Mouse (Mus musculus) midbrain, postnatal 0 days (tissue): ENCODE measurements around the gene Tcp10c. TPM values are rescaled to one million over a fixed set of nuclear protein-coding genes. Genes with fewer than 3 reads are reported as not detected.
"Not testable (repeated sequence)": the region's sequence is repeated elsewhere in the genome, so short reads cannot be mapped to it uniquely, and the experiment has no call there.

Experiments used
- ATAC-seq: fragments of 200-750 bp; cut with Nextera tagmentation; 2 replicates; pipeline ENCODE4 v1.8.0; 2017; ENCODE audit warnings: moderate number of reproducible peaks, mild to moderate bottlenecking, moderate TSS enrichment, moderate library complexity; ENCODE audit not compliant: low FRiP score
- DNase-seq: peaks from one replicate; pipeline ENCODE4 v3.0.0-alpha.2; 2015; ENCODE audit warnings: low spot score
- H3K27ac ChIP-seq: fragments of 300-500 bp; sonication (generic); 2 replicates; pipeline ENCODE4 v1.5.1; 2014; ENCODE audit warnings: low read depth, mild to moderate bottlenecking, low read length, mixed read lengths
- H3K27me3 ChIP-seq: fragments of 300-500 bp; sonication (generic); 2 replicates; pipeline ENCODE4 v1.6.1; 2014; ENCODE audit warnings: low read length, control low read depth, mixed read lengths; ENCODE audit not compliant: insufficient read depth
- H3K36me3 ChIP-seq: fragments of 300-500 bp; sonication (generic); 2 replicates; pipeline ENCODE4 v1.6.1; 2014; ENCODE audit warnings: low read length, control low read depth, mixed read lengths; ENCODE audit not compliant: insufficient read depth
- H3K4me1 ChIP-seq: fragments of 300-500 bp; sonication (generic); 2 replicates; pipeline ENCODE4 v1.6.1; 2014; ENCODE audit warnings: mild to moderate bottlenecking, control low read depth, antibody characterized with exemption, low read length, mixed read lengths; ENCODE audit not compliant: insufficient read depth
- H3K4me2 ChIP-seq: fragments of 300-500 bp; sonication (generic); 2 replicates; pipeline ENCODE4 v1.6.1; 2014; ENCODE audit warnings: low read depth, mild to moderate bottlenecking, low read length, mixed read lengths; ENCODE audit not compliant: poor library complexity, severe bottlenecking
- H3K4me3 ChIP-seq: fragments of 300-500 bp; sonication (generic); 2 replicates; pipeline ENCODE4 v1.5.1; 2014; ENCODE audit warnings: low read depth, mild to moderate bottlenecking, low read length, moderate library complexity
- H3K9ac ChIP-seq: fragments of 300-500 bp; sonication (generic); replicated peaks from 2 replicates; pipeline ENCODE4 v1.6.1; 2014; ENCODE audit warnings: mild to moderate bottlenecking, low read length, moderate library complexity, mixed read lengths; ENCODE audit not compliant: poor library complexity, severe bottlenecking
- H3K9me3 ChIP-seq: fragments of 300-500 bp; sonication (generic); 2 replicates; pipeline ENCODE4 v1.6.1; 2016; ENCODE audit warnings: low read length, control low read depth
- whole genome bisulfite sequencing: fragments of 180-500 bp; shearing (Covaris S2); extraction: QIAGEN DNeasy Blood & Tissue Kit; methylation state at CpG from one replicate; pipeline ENCODE4 v1.1.7; 2014; 5-methylcytosine and 5-hydroxymethylcytosine counted together
- polyA plus RNA-seq: library from polyadenylated mRNA; unstranded; fragments of >200 nt; fragmentation: Nextera tagmentation; extraction: Ambion mirVana; gene quantifications from 2 replicates; pipeline ENCODE4 v1.2.1, GENCODE M21; 2015
- total RNA-seq: library from RNA; depleted of rRNA; stranded (reverse); fragments of >200 nt; gene quantifications from 2 replicates; pipeline ENCODE4 v1.2.3, GENCODE M21; 2014

Gene Tcp10c
- total and polyA plus RNA-seq, 2 experiments from 2014 or later, result not detected

- not testable (repeated sequence) for H3K9ac ChIP-seq, H3K4me3 ChIP-seq, H3K9me3 ChIP-seq, H3K27ac ChIP-seq, H3K27me3 ChIP-seq, H3K4me2 ChIP-seq, H3K4me1 ChIP-seq, ATAC-seq, DNase-seq, H3K36me3 ChIP-seq
- WGBS, result 94% methylated on average over 9 of the region's 9 CpGs
Observed at GRCm38 (mm10) chr17:13367181-13367580, 12.8 kb downstream of the Tcp10c start.

GRCm38 (mm10) chr17:13368658-13369057 is 14.3 kb downstream of the Tcp10c start:
- not testable (repeated sequence) for H3K4me2 ChIP-seq, H3K27me3 ChIP-seq, ATAC-seq, H3K9ac ChIP-seq, H3K36me3 ChIP-seq, H3K4me3 ChIP-seq, DNase-seq, H3K4me1 ChIP-seq, H3K27ac ChIP-seq, H3K9me3 ChIP-seq
- whole genome bisulfite sequencing, result 90% methylated on average over 7 of the region's 7 CpGs

GRCm38 (mm10) chr17:13370746-13371145 is 16.4 kb downstream of the Tcp10c start:
- H3K4me1 ChIP-seq, H3K4me2 ChIP-seq, DNase-seq, H3K9me3 ChIP-seq, H3K27ac ChIP-seq, ATAC-seq, H3K9ac ChIP-seq, H3K27me3 ChIP-seq, H3K36me3 ChIP-seq, H3K4me3 ChIP-seq: not testable (repeated sequence)
- WGBS, result 74% methylated on average over 3 of the region's 6 CpGs

- H3K4me1 ChIP-seq, H3K9ac ChIP-seq, H3K27ac ChIP-seq, H3K4me2 ChIP-seq, ATAC-seq, H3K9me3 ChIP-seq, H3K36me3 ChIP-seq, H3K27me3 ChIP-seq, H3K4me3 ChIP-seq, DNase-seq: not testable (repeated sequence)
- WGBS, result 82% methylated on average over 3 of the region's 3 CpGs
Observed at GRCm38 (mm10) chr17:13378341-13378740, 24.0 kb downstream of the Tcp10c start.

- not testable (repeated sequence) for H3K9ac ChIP-seq, H3K27me3 ChIP-seq, H3K4me2 ChIP-seq, H3K27ac ChIP-seq, DNase-seq, H3K9me3 ChIP-seq, ATAC-seq, H3K4me3 ChIP-seq, H3K36me3 ChIP-seq, H3K4me1 ChIP-seq
- WGBS, result 70% methylated on average over 5 of the region's 7 CpGs
Observed at GRCm38 (mm10) chr17:13379951-13380615, 25.7 kb downstream of the Tcp10c start.

GRCm38 (mm10) chr17:13381286-13381685 is 26.9 kb downstream of the Tcp10c start:
- H3K9ac ChIP-seq, H3K27ac ChIP-seq, H3K4me1 ChIP-seq, DNase-seq, H3K9me3 ChIP-seq, H3K36me3 ChIP-seq, H3K27me3 ChIP-seq, H3K4me3 ChIP-seq, ATAC-seq, H3K4me2 ChIP-seq: not testable (repeated sequence)
- WGBS, result 94% methylated on average over 2 of the region's 2 CpGs

GRCm38 (mm10) chr17:13391020-13391419 is 36.6 kb downstream of the Tcp10c start:
- H3K36me3 ChIP-seq, H3K27ac ChIP-seq, H3K4me1 ChIP-seq, H3K9ac ChIP-seq, DNase-seq, H3K4me3 ChIP-seq, H3K4me2 ChIP-seq, H3K9me3 ChIP-seq, H3K27me3 ChIP-seq: not testable (repeated sequence)
- peak; percentile 68; the same call in 1 of the 2 replicates for ATAC-seq
- WGBS, result no CpG with 5 or more reads among the region's 4 CpGs

- 87% methylated on average over 4 of the region's 5 CpGs for WGBS
- not testable (repeated sequence) for H3K4me3 ChIP-seq, H3K9ac ChIP-seq, H3K9me3 ChIP-seq, DNase-seq, H3K27ac ChIP-seq, H3K27me3 ChIP-seq, H3K36me3 ChIP-seq, H3K4me1 ChIP-seq, H3K4me2 ChIP-seq, ATAC-seq
Observed at GRCm38 (mm10) chr17:13399961-13400360, 45.6 kb downstream of the Tcp10c start.

GRCm38 (mm10) chr17:13402118-13402517 is 47.7 kb downstream of the Tcp10c start:
- not testable (repeated sequence) for H3K27ac ChIP-seq, H3K36me3 ChIP-seq, H3K27me3 ChIP-seq, DNase-seq, H3K4me1 ChIP-seq, H3K4me3 ChIP-seq, ATAC-seq, H3K4me2 ChIP-seq, H3K9ac ChIP-seq, H3K9me3 ChIP-seq
